Mouse (Mus musculus) hindbrain, embryonic 11.5 days (tissue): ENCODE measurements around the gene Mlana. TPM values are rescaled to one million over a fixed set of nuclear protein-coding genes. Genes with fewer than 3 reads are reported as not detected.

Source experiments
- ATAC-seq: fragments of 200-750 bp; cut with Nextera tagmentation; 2 replicates; pipeline ENCODE4 v1.8.0; 2017; ENCODE audit warnings: mild to moderate bottlenecking, moderate TSS enrichment, moderate library complexity; ENCODE audit not compliant: low FRiP score
- DNase-seq: peaks from one replicate; pipeline ENCODE4 v3.0.0-alpha.2; 2015; ENCODE audit warnings: low spot score
- H3K27ac ChIP-seq: fragments of 300-500 bp; sonication (generic); 2 replicates; pipeline ENCODE4 v1.5.1; 2014; ENCODE audit warnings: mild to moderate bottlenecking, low read depth, low read length
- H3K27me3 ChIP-seq: fragments of 300-500 bp; sonication (generic); 2 replicates; pipeline ENCODE4 v1.6.1; 2014; ENCODE audit warnings: mild to moderate bottlenecking, low read length, moderate library complexity, mixed read lengths; ENCODE audit not compliant: control insufficient read depth, insufficient read depth
- H3K36me3 ChIP-seq: fragments of 300-500 bp; sonication (generic); 2 replicates; pipeline ENCODE4 v1.6.1; 2014; ENCODE audit warnings: mild to moderate bottlenecking, low read length, moderate library complexity, mixed read lengths; ENCODE audit not compliant: control insufficient read depth, insufficient read depth
- H3K4me1 ChIP-seq: fragments of 300-500 bp; sonication (generic); replicated peaks from 2 replicates; pipeline ENCODE4 v1.6.1; 2014; ENCODE audit warnings: low read length, mixed read lengths; ENCODE audit not compliant: control insufficient read depth, insufficient read depth
- H3K4me2 ChIP-seq: fragments of 300-500 bp; sonication (generic); replicated peaks from 2 replicates; pipeline ENCODE4 v1.6.1; 2014; ENCODE audit warnings: mild to moderate bottlenecking, low read depth, low read length
- H3K4me3 ChIP-seq: fragments of 300-500 bp; sonication (generic); 2 replicates; pipeline ENCODE4 v1.5.1; 2014; ENCODE audit warnings: low read depth, low read length
- H3K9ac ChIP-seq: fragments of 300-500 bp; sonication (generic); 2 replicates; pipeline ENCODE4 v1.6.1; 2014; ENCODE audit warnings: low read depth, low read length
- H3K9me3 ChIP-seq: fragments of 300-500 bp; sonication (generic); 2 replicates; pipeline ENCODE4 v1.6.1; 2016; ENCODE audit warnings: low read length; ENCODE audit not compliant: control insufficient read depth
- WGBS: fragments of 180-500 bp; shearing (Covaris S2); extraction: QIAGEN DNeasy Blood & Tissue Kit; methylation state at CpG from one replicate; pipeline ENCODE4 v1.1.7; 2014; 5-methylcytosine and 5-hydroxymethylcytosine counted together
- polyA plus RNA-seq: library from polyadenylated mRNA; unstranded; fragments of >200 nt; fragmentation: Nextera tagmentation; extraction: Ambion mirVana; gene quantifications from 2 replicates; pipeline ENCODE4 v1.2.1, GENCODE M21; 2014

Gene Mlana
- polyA plus RNA-seq = 0.19 and 0.33 TPM in 2 replicates

DNA sequence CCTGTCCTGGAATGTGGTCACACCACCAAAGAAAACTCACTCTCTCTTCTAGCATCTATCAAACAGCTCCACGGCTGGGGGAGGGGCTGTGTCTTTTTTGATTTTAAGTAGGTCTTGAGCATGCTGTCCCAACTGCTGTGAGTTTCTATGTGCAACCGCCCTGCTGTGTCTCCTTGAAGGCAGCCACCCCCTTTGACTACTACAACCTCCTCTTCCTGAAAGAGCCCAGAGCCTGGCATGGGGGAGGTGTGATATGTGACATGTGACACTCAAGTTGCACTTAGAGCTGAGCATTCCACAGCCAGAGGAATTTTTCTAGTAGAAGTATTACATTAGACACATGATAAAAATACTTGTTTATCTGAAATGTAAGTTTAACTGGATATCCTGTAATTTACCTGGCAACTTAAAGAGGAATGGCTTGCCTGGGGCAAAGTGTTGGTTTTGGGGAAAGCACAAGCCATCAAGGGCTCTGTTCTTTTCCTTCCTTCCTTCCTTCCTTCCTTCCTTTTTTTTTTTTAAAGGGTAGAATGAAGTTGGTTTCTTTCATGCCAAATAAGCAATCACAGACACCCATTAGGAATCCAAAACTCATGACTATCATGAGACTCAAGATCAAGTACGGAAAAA lies at the start of gene Mlana:
Gene Mlana (plus strand): TSS at position 580 of the 630 bp plus-strand sequence.
- no peak within 1 kb of the TSS for H3K4me2 ChIP-seq
- 53% methylated on average over 3 of the region's 3 CpGs for WGBS
- no peaks in the 10 kb centered on the region for H3K9me3 ChIP-seq
- H3K9ac ChIP-seq = no peak within 1 kb of the TSS
- ATAC-seq (no peak), DNase-seq (no peak)
- H3K36me3 ChIP-seq = no peaks in the 10 kb centered on the region
- no peaks in the 10 kb centered on the region for H3K27me3 ChIP-seq
- no peak within 1 kb of the TSS for H3K27ac ChIP-seq
- no peaks in the 10 kb centered on the region for H3K4me1 ChIP-seq
- H3K4me3 ChIP-seq = no peak within 1 kb of the TSS

DNA sequence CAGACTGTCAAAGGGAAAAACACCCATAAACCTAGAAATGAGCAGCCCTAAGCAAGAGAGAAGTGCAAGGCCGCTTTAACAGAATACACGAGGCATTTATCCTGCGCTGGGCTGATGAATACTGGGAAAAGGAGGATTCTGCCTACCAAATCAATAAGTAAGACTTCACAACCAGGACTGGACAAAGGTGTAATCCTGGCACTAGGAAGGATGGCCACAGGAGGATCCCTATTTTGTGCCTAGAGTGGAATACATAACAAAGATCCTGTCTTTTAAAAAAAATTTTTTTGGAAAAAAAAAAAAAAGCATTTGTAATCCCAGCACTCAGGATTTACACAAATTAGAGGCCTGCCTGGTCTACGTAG lies 49.1 kb upstream of the Mlana start:
- Histone ChIP-seq H3K9ac (no peak overlapping the region; the same call in 1 of the 2 replicates), H3K9me3 (no peaks in the 10 kb centered on the region), H3K27me3 (no peaks in the 10 kb centered on the region), H3K4me2 (peak overlapping the region; percentile 5; the same call in 1 of the 2 replicates), H3K4me1 (no peaks in the 10 kb centered on the region), H3K36me3 (0 out of 2 replicates have a peak, but pooled peaks cover 2% of the 10 kb centered on the region), H3K27ac (no peak overlapping the region), H3K4me3 (no peak overlapping the region; the same call in 1 of the 2 replicates)
- ATAC-seq = no peak
- DNase-seq = no peak
- WGBS = 29% methylated on average over 4 of the region's 4 CpGs

DNA sequence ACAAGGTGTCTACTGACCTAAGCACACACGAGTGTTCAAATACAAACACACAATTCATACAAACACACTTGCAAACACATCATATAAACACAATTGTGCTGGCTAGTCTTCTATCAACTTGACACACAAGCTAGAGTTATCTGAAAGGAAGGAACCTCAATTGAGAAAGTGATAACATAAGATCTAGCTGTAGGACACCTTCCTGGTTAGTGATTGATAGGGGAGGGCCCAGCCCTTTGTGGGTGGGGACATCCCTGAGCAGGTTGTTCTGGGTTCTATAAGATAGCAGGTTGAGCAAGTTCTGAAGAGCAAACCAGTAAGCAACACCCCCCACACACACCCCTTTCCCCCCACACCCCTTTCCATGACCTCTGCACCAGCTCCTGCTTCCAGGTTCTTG lies 47.9 kb upstream of the Mlana start:
- Histone ChIP-seq H3K27me3 (no peaks in the 10 kb centered on the region), H3K27ac (no peak overlapping the region), H3K9ac (no peak overlapping the region), H3K9me3 (no peaks in the 10 kb centered on the region), H3K4me3 (no peak overlapping the region), H3K4me2 (no peak overlapping the region), H3K36me3 (0 out of 2 replicates have a peak, but pooled peaks cover 2% of the 10 kb centered on the region), H3K4me1 (no peaks in the 10 kb centered on the region)
- ATAC-seq = no peak
- DNase-seq = no peak
- WGBS = 85% methylated on average over 1 of the region's 1 CpGs

- ATAC-seq (no peak), DNase-seq (no peak)
- Histone ChIP-seq H3K9me3 (no peaks in the 10 kb centered on the region), H3K27me3 (no peaks in the 10 kb centered on the region), H3K9ac (no peak overlapping the region), H3K36me3 (no peaks in the 10 kb centered on the region), H3K27ac (no peak overlapping the region), H3K4me2 (no peak overlapping the region), H3K4me1 (no peaks in the 10 kb centered on the region), H3K4me3 (no peak overlapping the region)
- 95% methylated on average over 9 of the region's 9 CpGs for WGBS
Measured at GRCm38 (mm10) chr19:29653768-29654265, 43.8 kb upstream of the Mlana start.

GRCm38 (mm10) chr19:29655148-29655547 lies 42.5 kb upstream of the Mlana start:
- Histone ChIP-seq H3K27me3 (no peaks in the 10 kb centered on the region), H3K9ac (no peak overlapping the region), H3K9me3 (no peaks in the 10 kb centered on the region), H3K4me2 (no peak overlapping the region), H3K36me3 (no peaks in the 10 kb centered on the region), H3K4me1 (no peaks in the 10 kb centered on the region), H3K4me3 (no peak overlapping the region), H3K27ac (no peak overlapping the region)
- WGBS = 32% methylated on average over 6 of the region's 6 CpGs
- ATAC-seq (no peak), DNase-seq (peak; percentile 6)

GRCm38 (mm10) chr19:29656029-29656428 lies 41.6 kb upstream of the Mlana start:
- Histone ChIP-seq H3K27ac (no peak overlapping the region), H3K36me3 (no peaks in the 10 kb centered on the region), H3K4me3 (no peak overlapping the region), H3K27me3 (no peaks in the 10 kb centered on the region), H3K4me1 (no peaks in the 10 kb centered on the region), H3K9ac (no peak overlapping the region), H3K4me2 (no peak overlapping the region), H3K9me3 (no peaks in the 10 kb centered on the region)
- DNase-seq = no peak
- ATAC-seq = no peak
- 85% methylated on average over 4 of the region's 4 CpGs for WGBS

- no peaks in the 10 kb centered on the region for H3K4me1 ChIP-seq
- 84% methylated on average over 5 of the region's 5 CpGs for WGBS
- ATAC-seq (no peak), DNase-seq (no peak)
- H3K4me2 ChIP-seq = no peak overlapping the region
- H3K4me3 ChIP-seq = no peak overlapping the region
- H3K36me3 ChIP-seq = no peaks in the 10 kb centered on the region
- no peaks in the 10 kb centered on the region for H3K27me3 ChIP-seq
- H3K9me3 ChIP-seq = no peaks in the 10 kb centered on the region
- H3K27ac ChIP-seq = no peak overlapping the region
- H3K9ac ChIP-seq = no peak overlapping the region
Measured at GRCm38 (mm10) chr19:29656620-29657019, 41.0 kb upstream of the Mlana start.

DNA sequence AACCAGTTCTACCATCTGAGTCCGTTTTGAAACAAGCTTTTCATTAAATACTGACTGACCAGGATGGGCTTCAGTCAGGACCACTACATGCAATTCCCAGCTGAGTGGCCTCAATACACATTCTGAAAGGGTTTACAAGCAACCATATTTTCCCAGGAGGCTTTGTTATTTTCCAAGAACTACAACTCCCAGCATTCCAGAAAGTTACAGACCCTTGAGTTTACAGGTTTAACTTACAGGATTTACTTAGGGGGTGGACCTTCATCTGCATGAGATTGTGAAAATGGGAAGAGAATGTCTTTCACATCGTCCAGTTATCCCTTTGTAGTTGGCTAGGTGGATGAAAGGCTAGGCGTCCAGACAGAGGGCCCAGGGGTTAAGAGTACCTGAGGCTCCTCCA lies 40.6 kb upstream of the Mlana start:
- no peaks in the 10 kb centered on the region for H3K4me1 ChIP-seq
- no peak overlapping the region for H3K4me3 ChIP-seq
- H3K9me3 ChIP-seq = no peaks in the 10 kb centered on the region
- WGBS = 62% methylated on average over 3 of the region's 3 CpGs
- no peaks in the 10 kb centered on the region for H3K36me3 ChIP-seq
- ATAC-seq (no peak), DNase-seq (no peak)
- no peak overlapping the region for H3K9ac ChIP-seq
- H3K27ac ChIP-seq = no peak overlapping the region
- H3K27me3 ChIP-seq = no peaks in the 10 kb centered on the region
- H3K4me2 ChIP-seq = no peak overlapping the region

- Histone ChIP-seq H3K4me3 (no peak overlapping the region), H3K36me3 (no peaks in the 10 kb centered on the region), H3K9me3 (no peaks in the 10 kb centered on the region), H3K9ac (no peak overlapping the region), H3K4me1 (no peaks in the 10 kb centered on the region), H3K4me2 (no peak overlapping the region), H3K27me3 (no peaks in the 10 kb centered on the region), H3K27ac (no peak overlapping the region)
- no peak for ATAC-seq
- 91% methylated on average over 2 of the region's 2 CpGs for WGBS
- DNase-seq = no peak
Measured at GRCm38 (mm10) chr19:29657558-29657957, 40.1 kb upstream of the Mlana start.
